Mouse (Mus musculus): ENCODE results near the gene Thsd4. TPM values are rescaled to one million over a fixed set of nuclear protein-coding genes. Genes with fewer than 3 reads are reported as not detected.

The Thsd4 gene
- polyA plus RNA-seq, 1 experiment from 2014 or later: 3.0 TPM

GRCm38 (mm10) chr9:60106106-60106505, 415.7 kb downstream of the Thsd4 start:
- H3K4me1 ChIP-seq (ENCODE audit: control insufficient read depth, insufficient read depth, low read length): no peaks in the 10 kb centered on the region
- no peaks in the 10 kb centered on the region for H3K27me3 ChIP-seq (ENCODE audit: control insufficient read depth, insufficient read depth, low read length)
- H3K36me3 ChIP-seq (replicated peaks; ENCODE audit: control insufficient read depth, insufficient read depth, low read depth, low read length): no peaks in the 10 kb centered on the region
- H3K27ac ChIP-seq (replicated peaks; ENCODE audit: low read depth, low read length): no peak overlapping the region
- ATAC-seq (replicated peaks; ENCODE audit: insufficient number of reproducible peaks, low FRiP score, low TSS enrichment, low read depth): no peak
- no peak overlapping the region for H3K4me2 ChIP-seq (ENCODE audit: low read depth, low read length)
- WGBS: 27% methylated on average over 1 of the region's 1 CpGs
- H3K4me3 ChIP-seq (ENCODE audit: low read depth, low read length): no peak overlapping the region
- no peaks in the 10 kb centered on the region for H3K9me3 ChIP-seq (replicated peaks; ENCODE audit: control insufficient read depth, low read length)
- no peak overlapping the region for H3K9ac ChIP-seq (replicated peaks; ENCODE audit: low read length)
- no peak for DNase-seq (ENCODE audit: low spot score)

DNA sequence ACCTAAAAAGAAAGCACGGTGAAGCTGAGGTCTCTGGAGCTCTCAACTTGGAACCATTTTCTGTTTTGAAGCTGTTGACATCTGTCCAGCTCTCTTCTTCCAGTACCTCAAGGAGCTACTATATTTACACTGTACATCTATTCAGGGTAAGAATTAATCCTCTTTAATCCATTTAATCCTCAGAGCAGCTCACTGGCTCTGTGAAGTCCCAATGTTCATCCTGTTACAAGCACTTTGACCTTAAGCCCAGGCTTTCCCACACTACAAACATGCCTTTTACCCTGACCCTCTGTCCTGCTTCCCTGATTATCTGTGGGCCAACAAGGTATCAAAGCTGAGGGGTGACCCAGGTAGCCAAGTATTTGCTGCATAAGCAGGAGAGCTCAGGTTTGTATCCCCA, 427.6 kb downstream of the Thsd4 start:
- ATAC-seq (replicated peaks; ENCODE audit: insufficient number of reproducible peaks, low FRiP score, low TSS enrichment, low read depth) (no peak), DNase-seq (ENCODE audit: low spot score) (no peak)
- Histone ChIP-seq H3K9me3 (replicated peaks; ENCODE audit: control insufficient read depth, low read length) (no peaks in the 10 kb centered on the region), H3K27me3 (ENCODE audit: control insufficient read depth, insufficient read depth, low read length) (no peaks in the 10 kb centered on the region), H3K9ac (replicated peaks; ENCODE audit: low read length) (no peak overlapping the region), H3K36me3 (replicated peaks; ENCODE audit: control insufficient read depth, insufficient read depth, low read depth, low read length) (no peaks in the 10 kb centered on the region), H3K4me2 (ENCODE audit: low read depth, low read length) (no peak overlapping the region), H3K27ac (replicated peaks; ENCODE audit: low read depth, low read length) (no peak overlapping the region), H3K4me1 (ENCODE audit: control insufficient read depth, insufficient read depth, low read length) (no peaks in the 10 kb centered on the region; the same call in 1 of the 2 replicates), H3K4me3 (ENCODE audit: low read depth, low read length) (no peak overlapping the region)
- 68% methylated on average over 1 of the region's 1 CpGs for WGBS

DNA sequence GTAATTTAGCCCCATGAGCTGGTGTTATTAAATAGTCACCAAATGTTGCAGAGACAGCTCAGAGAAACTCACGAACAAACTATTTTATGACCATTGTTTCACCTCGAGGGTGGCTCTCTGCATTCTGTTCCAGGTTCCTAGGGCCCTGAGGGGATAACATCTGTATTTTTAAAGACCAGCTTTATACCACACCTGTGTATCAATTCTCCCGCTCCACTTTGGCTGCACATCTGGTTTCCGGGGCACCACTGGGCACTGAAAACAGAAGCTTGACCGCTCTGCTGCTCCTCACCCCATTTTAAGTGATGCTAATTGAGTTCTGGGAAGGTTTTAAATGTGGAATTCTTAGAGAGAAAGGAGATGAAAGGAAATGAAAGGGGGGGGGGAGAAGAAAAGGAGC, 429.4 kb downstream of the Thsd4 start:
- no peak overlapping the region for H3K27ac ChIP-seq (replicated peaks; ENCODE audit: low read depth, low read length)
- ATAC-seq (replicated peaks; ENCODE audit: insufficient number of reproducible peaks, low FRiP score, low TSS enrichment, low read depth) (no peak), DNase-seq (ENCODE audit: low spot score) (no peak)
- no peak overlapping the region for H3K4me3 ChIP-seq (ENCODE audit: low read depth, low read length)
- H3K27me3 ChIP-seq (ENCODE audit: control insufficient read depth, insufficient read depth, low read length): no peaks in the 10 kb centered on the region
- no peaks in the 10 kb centered on the region for H3K36me3 ChIP-seq (replicated peaks; ENCODE audit: control insufficient read depth, insufficient read depth, low read depth, low read length)
- H3K4me1 ChIP-seq (ENCODE audit: control insufficient read depth, insufficient read depth, low read length): no peaks in the 10 kb centered on the region; the same call in 1 of the 2 replicates
- H3K9ac ChIP-seq (replicated peaks; ENCODE audit: low read length): no peak overlapping the region
- 48% methylated on average over 5 of the region's 5 CpGs for WGBS
- H3K4me2 ChIP-seq (ENCODE audit: low read depth, low read length): no peak overlapping the region
- no peaks in the 10 kb centered on the region for H3K9me3 ChIP-seq (replicated peaks; ENCODE audit: control insufficient read depth, low read length)

DNA sequence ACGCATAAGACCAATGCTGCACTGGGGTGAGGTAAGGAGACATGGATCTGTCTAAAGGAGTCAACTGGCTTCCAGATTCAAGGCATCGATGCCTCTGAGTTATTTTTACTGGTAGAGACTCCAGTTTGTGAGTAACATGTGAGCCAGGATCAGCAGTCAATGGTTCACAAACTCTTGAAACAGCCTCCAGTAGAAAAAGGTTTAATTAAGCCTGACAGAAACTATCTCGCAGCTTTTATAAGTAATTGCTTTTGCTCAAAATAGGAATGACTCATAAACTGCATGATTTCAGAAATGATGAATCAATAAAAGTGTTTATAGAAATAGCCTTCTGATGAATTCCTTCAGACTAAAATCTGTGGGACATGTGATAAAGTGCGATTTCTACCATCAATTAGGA, 432.4 kb downstream of the Thsd4 start:
- no peaks in the 10 kb centered on the region for H3K9me3 ChIP-seq (replicated peaks; ENCODE audit: control insufficient read depth, low read length)
- no peak overlapping the region for H3K4me3 ChIP-seq (ENCODE audit: low read depth, low read length)
- no peak overlapping the region for H3K27ac ChIP-seq (replicated peaks; ENCODE audit: low read depth, low read length)
- no peaks in the 10 kb centered on the region for H3K36me3 ChIP-seq (replicated peaks; ENCODE audit: control insufficient read depth, insufficient read depth, low read depth, low read length)
- H3K27me3 ChIP-seq (ENCODE audit: control insufficient read depth, insufficient read depth, low read length): no peaks in the 10 kb centered on the region
- ATAC-seq (replicated peaks; ENCODE audit: insufficient number of reproducible peaks, low FRiP score, low TSS enrichment, low read depth) (no peak), DNase-seq (ENCODE audit: low spot score) (no peak)
- H3K9ac ChIP-seq (replicated peaks; ENCODE audit: low read length): no peak overlapping the region
- H3K4me2 ChIP-seq (ENCODE audit: low read depth, low read length): no peak overlapping the region
- H3K4me1 ChIP-seq (ENCODE audit: control insufficient read depth, insufficient read depth, low read length): no peaks in the 10 kb centered on the region; the same call in 1 of the 2 replicates
- WGBS: 84% methylated on average over 4 of the region's 4 CpGs

- H3K9me3 ChIP-seq (replicated peaks; ENCODE audit: control insufficient read depth, low read length): no peaks in the 10 kb centered on the region
- 54% methylated on average over 5 of the region's 5 CpGs for WGBS
- no peaks in the 10 kb centered on the region; the same call in 1 of the 2 replicates for H3K4me1 ChIP-seq (ENCODE audit: control insufficient read depth, insufficient read depth, low read length)
- no peak overlapping the region for H3K4me3 ChIP-seq (ENCODE audit: low read depth, low read length)
- DNase-seq (ENCODE audit: low spot score): peak; percentile 33
- H3K36me3 ChIP-seq (replicated peaks; ENCODE audit: control insufficient read depth, insufficient read depth, low read depth, low read length): no peaks in the 10 kb centered on the region
- no peak for ATAC-seq (replicated peaks; ENCODE audit: insufficient number of reproducible peaks, low FRiP score, low TSS enrichment, low read depth)
- no peak overlapping the region for H3K4me2 ChIP-seq (ENCODE audit: low read depth, low read length)
- H3K9ac ChIP-seq (replicated peaks; ENCODE audit: low read length): no peak overlapping the region
- no peak overlapping the region for H3K27ac ChIP-seq (replicated peaks; ENCODE audit: low read depth, low read length)
- no peaks in the 10 kb centered on the region for H3K27me3 ChIP-seq (ENCODE audit: control insufficient read depth, insufficient read depth, low read length)
Measured at GRCm38 (mm10) chr9:60088101-60088500, 433.7 kb downstream of the Thsd4 start.

DNA sequence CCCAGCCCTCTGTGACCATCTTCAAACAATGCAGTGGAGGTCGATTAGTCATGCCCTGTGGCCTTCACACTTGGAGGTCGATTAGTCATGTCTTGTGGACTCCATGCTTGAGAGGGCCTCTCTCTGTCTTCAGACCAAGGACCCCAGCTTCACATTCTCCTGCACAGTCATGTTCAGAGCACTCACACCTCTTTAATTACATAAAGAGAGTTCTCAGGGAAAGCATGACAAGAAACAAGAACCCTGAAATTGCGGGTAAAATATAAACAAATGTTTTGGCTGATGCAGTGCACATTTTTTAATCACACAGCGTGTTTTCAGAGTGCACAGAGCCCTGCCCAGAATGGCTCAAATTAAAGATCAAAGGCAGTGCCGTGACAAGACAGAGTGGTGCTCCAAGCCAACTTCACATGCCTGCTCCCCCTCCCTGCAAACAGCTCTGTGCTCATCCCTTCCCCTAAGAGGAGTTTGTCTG, 439.7 kb downstream of the Thsd4 start:
- H3K9ac ChIP-seq (replicated peaks; ENCODE audit: low read length): no peak overlapping the region
- H3K4me1 ChIP-seq (ENCODE audit: control insufficient read depth, insufficient read depth, low read length): no peaks in the 10 kb centered on the region
- H3K4me3 ChIP-seq (ENCODE audit: low read depth, low read length): no peak overlapping the region
- H3K9me3 ChIP-seq (replicated peaks; ENCODE audit: control insufficient read depth, low read length): no peaks in the 10 kb centered on the region
- H3K27ac ChIP-seq (replicated peaks; ENCODE audit: low read depth, low read length): no peak overlapping the region
- ATAC-seq (replicated peaks; ENCODE audit: insufficient number of reproducible peaks, low FRiP score, low TSS enrichment, low read depth) (no peak), DNase-seq (ENCODE audit: low spot score) (peak; percentile 52)
- H3K27me3 ChIP-seq (ENCODE audit: control insufficient read depth, insufficient read depth, low read length): no peaks in the 10 kb centered on the region
- H3K36me3 ChIP-seq (replicated peaks; ENCODE audit: control insufficient read depth, insufficient read depth, low read depth, low read length): no peaks in the 10 kb centered on the region
- WGBS: 25% methylated on average over 5 of the region's 5 CpGs
- no peak overlapping the region for H3K4me2 ChIP-seq (ENCODE audit: low read depth, low read length)

GRCm38 (mm10) chr9:60077761-60078160, 444.1 kb downstream of the Thsd4 start:
- no peaks in the 10 kb centered on the region for H3K9me3 ChIP-seq (replicated peaks; ENCODE audit: control insufficient read depth, low read length)
- WGBS: 53% methylated on average over 1 of the region's 1 CpGs
- no peak overlapping the region for H3K4me2 ChIP-seq (ENCODE audit: low read depth, low read length)
- DNase-seq (ENCODE audit: low spot score): no peak
- no peaks in the 10 kb centered on the region for H3K36me3 ChIP-seq (replicated peaks; ENCODE audit: control insufficient read depth, insufficient read depth, low read depth, low read length)
- H3K27ac ChIP-seq (replicated peaks; ENCODE audit: low read depth, low read length): no peak overlapping the region
- H3K4me1 ChIP-seq (ENCODE audit: control insufficient read depth, insufficient read depth, low read length): no peaks in the 10 kb centered on the region
- no peak overlapping the region for H3K9ac ChIP-seq (replicated peaks; ENCODE audit: low read length)
- H3K4me3 ChIP-seq (ENCODE audit: low read depth, low read length): no peak overlapping the region
- no peaks in the 10 kb centered on the region for H3K27me3 ChIP-seq (ENCODE audit: control insufficient read depth, insufficient read depth, low read length)
- no peak for ATAC-seq (replicated peaks; ENCODE audit: insufficient number of reproducible peaks, low FRiP score, low TSS enrichment, low read depth)

- no peaks in the 10 kb centered on the region for H3K27me3 ChIP-seq (ENCODE audit: control insufficient read depth, insufficient read depth, low read length)
- WGBS: 49% methylated on average over 4 of the region's 4 CpGs
- H3K27ac ChIP-seq (replicated peaks; ENCODE audit: low read depth, low read length): no peak overlapping the region
Measured at GRCm38 (mm10) chr9:60076396-60076795, 445.4 kb downstream of the Thsd4 start.

More at GRCm38 (mm10) chr9:60076396-60076795, 445.4 kb downstream of the Thsd4 start:
- Histone ChIP-seq H3K4me3 (ENCODE audit: low read depth, low read length) (no peak overlapping the region), H3K9ac (replicated peaks; ENCODE audit: low read length) (no peak overlapping the region), H3K36me3 (replicated peaks; ENCODE audit: control insufficient read depth, insufficient read depth, low read depth, low read length) (no peaks in the 10 kb centered on the region), H3K4me1 (ENCODE audit: control insufficient read depth, insufficient read depth, low read length) (no peaks in the 10 kb centered on the region), H3K9me3 (replicated peaks; ENCODE audit: control insufficient read depth, low read length) (no peaks in the 10 kb centered on the region), H3K4me2 (ENCODE audit: low read depth, low read length) (no peak overlapping the region)
- DNase-seq (ENCODE audit: low spot score): no peak
- ATAC-seq (replicated peaks; ENCODE audit: insufficient number of reproducible peaks, low FRiP score, low TSS enrichment, low read depth): no peak
